Mouse (Mus musculus) embryonic facial prominence, embryonic 15.5 days (tissue): ENCODE data around the gene Zdhhc18. TPM values are rescaled to one million over a fixed set of nuclear protein-coding genes. Genes with fewer than 3 reads are reported as not detected.

ENCODE experiments used
- ATAC-seq: fragments of 200-750 bp; cut with Nextera tagmentation; 2 replicates; pipeline ENCODE4 v1.8.0; 2017; ENCODE audit warnings: low read depth, moderate TSS enrichment; ENCODE audit not compliant: insufficient number of reproducible peaks, low FRiP score, low TSS enrichment
- H3K27ac ChIP-seq: fragments of 300-500 bp; sonication (generic); replicated peaks from 2 replicates; pipeline ENCODE4 v1.5.1; 2015; ENCODE audit warnings: mild to moderate bottlenecking, inconsistent platforms
- H3K27me3 ChIP-seq: fragments of 300-500 bp; sonication (generic); 2 replicates; pipeline ENCODE4 v1.6.1; 2015; ENCODE audit warnings: inconsistent platforms
- H3K36me3 ChIP-seq: fragments of 300-500 bp; sonication (generic); 2 replicates; pipeline ENCODE4 v1.6.1; 2015; ENCODE audit warnings: mild to moderate bottlenecking, inconsistent platforms
- H3K4me1 ChIP-seq: fragments of 300-500 bp; sonication (generic); 2 replicates; pipeline ENCODE4 v1.6.1; 2015; ENCODE audit warnings: inconsistent platforms
- H3K4me2 ChIP-seq: fragments of 300-500 bp; sonication (generic); replicated peaks from 2 replicates; pipeline ENCODE4 v1.6.1; 2015; ENCODE audit warnings: mild to moderate bottlenecking, inconsistent platforms
- H3K4me3 ChIP-seq: fragments of 300-500 bp; sonication (generic); replicated peaks from 2 replicates; pipeline ENCODE4 v1.5.1; 2015; ENCODE audit warnings: mild to moderate bottlenecking, inconsistent platforms
- H3K9ac ChIP-seq: fragments of 300-500 bp; sonication (generic); 2 replicates; pipeline ENCODE4 v1.6.1; 2015; ENCODE audit warnings: inconsistent platforms
- H3K9me3 ChIP-seq: fragments of 300-500 bp; sonication (generic); replicated peaks from 2 replicates; pipeline ENCODE4 v1.6.1; 2016; ENCODE audit warnings: inconsistent platforms
- WGBS: fragments of 180-500 bp; shearing (Covaris S2); methylation state at CpG from one replicate; pipeline ENCODE4 v1.1.7; 2015; 5-methylcytosine and 5-hydroxymethylcytosine counted together
- polyA plus RNA-seq: library from polyadenylated mRNA; unstranded; fragments of >200 nt; fragmentation: Nextera tagmentation; extraction: Ambion mirVana; gene quantifications from 2 replicates; pipeline ENCODE4 v1.2.1, GENCODE M21; 2015

Zdhhc18 gene
- polyA plus RNA-seq, 1 experiment from 2014 or later = 5.4 TPM

- Histone ChIP-seq H3K4me3 (peak overlapping the region; percentile 79; the same call in 1 of the 2 replicates), H3K36me3 (peaks cover 8% of the 10 kb centered on the region; the same call in 1 of the 2 replicates), H3K27ac (peak overlapping the region; percentile 99; the same call in 1 of the 2 replicates), H3K9ac (no peak overlapping the region), H3K9me3 (no peaks in the 10 kb centered on the region), H3K4me2 (no peak overlapping the region), H3K27me3 (no peaks in the 10 kb centered on the region), H3K4me1 (peaks cover 51% of the 10 kb centered on the region)
- WGBS = 61% methylated on average over 8 of the region's 8 CpGs
- ATAC-seq = no peak
Measured at GRCm38 (mm10) chr4:133674331-133674695, 24.4 kb upstream of the Zdhhc18 start.

GRCm38 (mm10) chr4:133673666-133674330 is 23.8 kb upstream of the Zdhhc18 start:
- peaks cover 6% of the 10 kb centered on the region; the same call in 1 of the 2 replicates for H3K36me3 ChIP-seq
- peak overlapping the region; percentile 99 for H3K27ac ChIP-seq
- no peak overlapping the region for H3K9ac ChIP-seq
- 30% methylated on average over 10 of the region's 10 CpGs for WGBS
- peak overlapping the region; percentile 73 for H3K4me2 ChIP-seq
- no peak for ATAC-seq
- H3K4me1 ChIP-seq = peaks cover 51% of the 10 kb centered on the region
- H3K9me3 ChIP-seq = no peaks in the 10 kb centered on the region
- H3K4me3 ChIP-seq = peak overlapping the region; percentile 79
- no peaks in the 10 kb centered on the region for H3K27me3 ChIP-seq

GRCm38 (mm10) chr4:133672845-133673647 is 23.1 kb upstream of the Zdhhc18 start:
- H3K4me1 ChIP-seq = peaks cover 51% of the 10 kb centered on the region
- no peaks in the 10 kb centered on the region for H3K36me3 ChIP-seq
- peak overlapping the region; percentile 79 for H3K4me3 ChIP-seq
- H3K27me3 ChIP-seq = no peaks in the 10 kb centered on the region
- no peaks in the 10 kb centered on the region for H3K9me3 ChIP-seq
- peak overlapping the region; percentile 92 for H3K9ac ChIP-seq
- peak overlapping the region; percentile 99 for H3K27ac ChIP-seq
- ATAC-seq = no peak
- WGBS = 1% methylated on average over 23 of the region's 24 CpGs
- peak overlapping the region; percentile 73 for H3K4me2 ChIP-seq

GRCm38 (mm10) chr4:133671881-133672844 is 22.2 kb upstream of the Zdhhc18 start, which contains the start of gene Pigv:
Gene Pigv, minus strand, starts transcription at chr4:133672647.
- H3K27me3 ChIP-seq = no peaks in the 10 kb centered on the region
- peaks cover 50% of the 10 kb centered on the region for H3K4me1 ChIP-seq
- under 1% methylated on average over 74 of the region's 76 CpGs for WGBS
- 0 out of 2 replicates have a peak, but pooled peaks cover 3% of the 10 kb centered on the region for H3K36me3 ChIP-seq
- H3K4me2 ChIP-seq = peak within 1 kb of the TSS; percentile 73
- H3K9ac ChIP-seq = peak within 1 kb of the TSS; percentile 92
- peak within 1 kb of the TSS; percentile 79 for H3K4me3 ChIP-seq
- ATAC-seq = peak; percentile 91
- H3K27ac ChIP-seq = peak within 1 kb of the TSS; percentile 99
- H3K9me3 ChIP-seq = no peaks in the 10 kb centered on the region

GRCm38 (mm10) chr4:133671184-133671880 is 21.4 kb upstream of the Zdhhc18 start:
- WGBS = 2% methylated on average over 13 of the region's 13 CpGs
- Histone ChIP-seq H3K4me3 (peak overlapping the region; percentile 79), H3K36me3 (peaks cover 9% of the 10 kb centered on the region; the same call in 1 of the 2 replicates), H3K27me3 (no peaks in the 10 kb centered on the region), H3K4me2 (peak overlapping the region; percentile 73), H3K9me3 (no peaks in the 10 kb centered on the region), H3K9ac (peak overlapping the region; percentile 92), H3K4me1 (peaks cover 44% of the 10 kb centered on the region), H3K27ac (peak overlapping the region; percentile 99)
- no peak for ATAC-seq

GRCm38 (mm10) chr4:133669652-133670210 is 19.8 kb upstream of the Zdhhc18 start:
- peaks cover 19% of the 10 kb centered on the region; the same call in 1 of the 2 replicates for H3K36me3 ChIP-seq
- WGBS = 66% methylated on average over 6 of the region's 6 CpGs
- no peak for ATAC-seq
- no peaks in the 10 kb centered on the region for H3K27me3 ChIP-seq
- H3K4me2 ChIP-seq = no peak overlapping the region
- H3K9me3 ChIP-seq = no peaks in the 10 kb centered on the region
- H3K4me3 ChIP-seq = no peak overlapping the region
- no peak overlapping the region for H3K9ac ChIP-seq
- no peak overlapping the region for H3K27ac ChIP-seq
- H3K4me1 ChIP-seq = peaks cover 39% of the 10 kb centered on the region

- no peak overlapping the region for H3K4me2 ChIP-seq
- H3K4me1 ChIP-seq = peaks cover 27% of the 10 kb centered on the region
- no peak overlapping the region for H3K4me3 ChIP-seq
- 75% methylated on average over 3 of the region's 3 CpGs for WGBS
- no peak overlapping the region for H3K27ac ChIP-seq
- H3K9ac ChIP-seq = no peak overlapping the region
- peaks cover 22% of the 10 kb centered on the region; the same call in 1 of the 2 replicates for H3K36me3 ChIP-seq
- no peaks in the 10 kb centered on the region for H3K9me3 ChIP-seq
- no peak for ATAC-seq
- H3K27me3 ChIP-seq = no peaks in the 10 kb centered on the region
Measured at GRCm38 (mm10) chr4:133668537-133668936, 18.6 kb upstream of the Zdhhc18 start.

- no peak overlapping the region for H3K4me3 ChIP-seq
- no peak overlapping the region for H3K4me2 ChIP-seq
- no peak for ATAC-seq
- no peak overlapping the region for H3K27ac ChIP-seq
- H3K4me1 ChIP-seq = peaks cover 24% of the 10 kb centered on the region
- 85% methylated on average over 6 of the region's 6 CpGs for WGBS
- no peaks in the 10 kb centered on the region for H3K27me3 ChIP-seq
- H3K9ac ChIP-seq = no peak overlapping the region
- H3K36me3 ChIP-seq = peaks cover 29% of the 10 kb centered on the region; the same call in 1 of the 2 replicates
- H3K9me3 ChIP-seq = no peaks in the 10 kb centered on the region
Measured at GRCm38 (mm10) chr4:133666199-133666598, 16.2 kb upstream of the Zdhhc18 start.

GRCm38 (mm10) chr4:133665118-133665517 is 15.2 kb upstream of the Zdhhc18 start:
- Histone ChIP-seq H3K9ac (no peak overlapping the region), H3K4me3 (no peak overlapping the region), H3K27me3 (no peaks in the 10 kb centered on the region), H3K4me1 (peaks cover 25% of the 10 kb centered on the region), H3K4me2 (no peak overlapping the region), H3K9me3 (no peaks in the 10 kb centered on the region), H3K27ac (no peak overlapping the region), H3K36me3 (peaks cover 29% of the 10 kb centered on the region; the same call in 1 of the 2 replicates)
- WGBS = 59% methylated on average over 11 of the region's 11 CpGs
- no peak for ATAC-seq

GRCm38 (mm10) chr4:133662945-133663344 is 13.0 kb upstream of the Zdhhc18 start:
- no peak overlapping the region for H3K4me2 ChIP-seq
- H3K4me1 ChIP-seq = peaks cover 39% of the 10 kb centered on the region
- H3K27me3 ChIP-seq = no peaks in the 10 kb centered on the region
- no peak overlapping the region for H3K9ac ChIP-seq
- H3K27ac ChIP-seq = no peak overlapping the region
- no peak for ATAC-seq
- H3K36me3 ChIP-seq = peaks cover 29% of the 10 kb centered on the region; the same call in 1 of the 2 replicates
- WGBS = 85% methylated on average over 8 of the region's 8 CpGs
- H3K4me3 ChIP-seq = no peak overlapping the region
- H3K9me3 ChIP-seq = no peaks in the 10 kb centered on the region
